Mouse (Mus musculus) ES-E14 (cell line): ENCODE data around the gene Psmb7.

Experiments used
- CHD2 ChIP-seq: IDR thresholded peaks from 2 replicates; pipeline ENCODE4 v1.6.1; 2014; ENCODE audit warnings: mild to moderate bottlenecking, low read depth, low read length, inconsistent platforms
- MAFK ChIP-seq: IDR thresholded peaks from 2 replicates; pipeline ENCODE4 v1.6.1; 2014; ENCODE audit warnings: mild to moderate bottlenecking, low read depth, low read length, inconsistent platforms; ENCODE audit not compliant: insufficient read depth

GRCm38 (mm10) chr2:38689881-38690280, 46.0 kb upstream of the Psmb7 start:
- TF ChIP-seq MAFK (no peak), CHD2 (no peak)
